Mouse (Mus musculus) neural tube, embryonic 12.5 days (tissue): ENCODE results near the gene Olfr92. TPM values are rescaled to one million over a fixed set of nuclear protein-coding genes. Genes with fewer than 3 reads are reported as not detected.

Experiments used
- ATAC-seq: fragments of 200-750 bp; cut with Nextera tagmentation; 2 replicates; pipeline ENCODE4 v1.8.0; 2017; ENCODE audit warnings: low read depth, mild to moderate bottlenecking, moderate TSS enrichment, moderate library complexity; ENCODE audit not compliant: low FRiP score
- H3K27ac ChIP-seq: fragments of 300-500 bp; sonication (generic); 2 replicates; pipeline ENCODE4 v1.5.1; 2016
- H3K27me3 ChIP-seq: fragments of 300-500 bp; sonication (generic); replicated peaks from 2 replicates; pipeline ENCODE4 v1.6.1; 2016; ENCODE audit warnings: mild to moderate bottlenecking
- H3K36me3 ChIP-seq: fragments of 300-500 bp; sonication (generic); 2 replicates; pipeline ENCODE4 v1.6.1; 2016; ENCODE audit warnings: mild to moderate bottlenecking
- H3K4me1 ChIP-seq: fragments of 300-500 bp; sonication (generic); 2 replicates; pipeline ENCODE4 v1.6.1; 2016
- H3K4me2 ChIP-seq: fragments of 300-500 bp; sonication (generic); replicated peaks from 2 replicates; pipeline ENCODE4 v1.6.1; 2016; ENCODE audit warnings: mild to moderate bottlenecking
- H3K4me3 ChIP-seq: fragments of 300-500 bp; sonication (generic); 2 replicates; pipeline ENCODE4 v1.5.1; 2016
- H3K9ac ChIP-seq: fragments of 300-500 bp; sonication (generic); 2 replicates; pipeline ENCODE4 v1.6.1; 2016; ENCODE audit warnings: mild to moderate bottlenecking
- H3K9me3 ChIP-seq: fragments of 300-500 bp; sonication (generic); 2 replicates; pipeline ENCODE4 v1.6.1; 2016; ENCODE audit warnings: mild to moderate bottlenecking
- WGBS: fragments of 180-500 bp; shearing (Covaris S2); methylation state at CpG from one replicate; pipeline ENCODE4 v1.1.7; 2016; 5-methylcytosine and 5-hydroxymethylcytosine counted together
- polyA plus RNA-seq: library from polyadenylated mRNA; unstranded; fragments of >200 nt; fragmentation: Nextera tagmentation; extraction: Ambion mirVana; gene quantifications from 2 replicates; pipeline ENCODE4 v1.2.1, GENCODE M21; 2016

Olfr92 gene
- polyA plus RNA-seq, 1 experiment from 2014 or later = not detected

GRCm38 (mm10) chr17:37078193-37078592 is 41.7 kb downstream of the Olfr92 start:
- H3K4me2 ChIP-seq = no peak overlapping the region
- peaks cover 10% of the 10 kb centered on the region for H3K4me1 ChIP-seq
- ATAC-seq = no peak
- no peaks in the 10 kb centered on the region for H3K9me3 ChIP-seq
- no peak overlapping the region for H3K4me3 ChIP-seq
- no peak overlapping the region for H3K9ac ChIP-seq
- 20% methylated on average over 1 of the region's 1 CpGs for WGBS
- no peaks in the 10 kb centered on the region for H3K27me3 ChIP-seq
- peaks cover 34% of the 10 kb centered on the region for H3K36me3 ChIP-seq
- H3K27ac ChIP-seq = no peak overlapping the region

- Histone ChIP-seq H3K4me1 (peaks cover 10% of the 10 kb centered on the region), H3K36me3 (peaks cover 57% of the 10 kb centered on the region)
- 98% methylated on average over 2 of the region's 2 CpGs for WGBS
Measured at GRCm38 (mm10) chr17:37075766-37076165, 44.1 kb downstream of the Olfr92 start.

GRCm38 (mm10) chr17:37075181-37075580 is 44.7 kb downstream of the Olfr92 start:
- H3K9ac ChIP-seq = no peak overlapping the region
- no peaks in the 10 kb centered on the region for H3K27me3 ChIP-seq
- H3K9me3 ChIP-seq = no peaks in the 10 kb centered on the region
- peaks cover 10% of the 10 kb centered on the region for H3K4me1 ChIP-seq
- ATAC-seq = no peak
- 92% methylated on average over 6 of the region's 6 CpGs for WGBS
- H3K4me3 ChIP-seq = no peak overlapping the region
- H3K27ac ChIP-seq = no peak overlapping the region
- peaks cover 63% of the 10 kb centered on the region for H3K36me3 ChIP-seq
- H3K4me2 ChIP-seq = no peak overlapping the region

More at GRCm38 (mm10) chr17:37075766-37076165, 44.1 kb downstream of the Olfr92 start:
- no peak overlapping the region for H3K27ac ChIP-seq
- no peak overlapping the region for H3K4me2 ChIP-seq
- no peaks in the 10 kb centered on the region for H3K9me3 ChIP-seq
- no peak for ATAC-seq
- no peak overlapping the region for H3K9ac ChIP-seq
- H3K4me3 ChIP-seq = no peak overlapping the region
- no peaks in the 10 kb centered on the region for H3K27me3 ChIP-seq

GRCm38 (mm10) chr17:37072730-37073276 is 47.1 kb downstream of the Olfr92 start:
- no peak overlapping the region for H3K27ac ChIP-seq
- no peak for ATAC-seq
- 43% methylated on average over 11 of the region's 11 CpGs for WGBS
- H3K36me3 ChIP-seq = peaks cover 86% of the 10 kb centered on the region
- H3K9ac ChIP-seq = no peak overlapping the region
- no peaks in the 10 kb centered on the region for H3K27me3 ChIP-seq
- no peaks in the 10 kb centered on the region for H3K9me3 ChIP-seq
- no peaks in the 10 kb centered on the region; the same call in 1 of the 2 replicates for H3K4me1 ChIP-seq
- no peak overlapping the region for H3K4me2 ChIP-seq
- no peak overlapping the region for H3K4me3 ChIP-seq

GRCm38 (mm10) chr17:37072080-37072729 is 47.7 kb downstream of the Olfr92 start:
- Histone ChIP-seq H3K9me3 (no peaks in the 10 kb centered on the region), H3K27me3 (no peaks in the 10 kb centered on the region), H3K9ac (no peak overlapping the region), H3K4me2 (no peak overlapping the region), H3K4me3 (no peak overlapping the region), H3K36me3 (peaks cover 92% of the 10 kb centered on the region), H3K4me1 (no peaks in the 10 kb centered on the region; the same call in 1 of the 2 replicates), H3K27ac (no peak overlapping the region)
- 72% methylated on average over 12 of the region's 12 CpGs for WGBS
- 0 out of 2 replicates have a peak, but pooled peaks have one; percentile 37 for ATAC-seq

- Histone ChIP-seq H3K9me3 (no peaks in the 10 kb centered on the region), H3K27ac (no peak overlapping the region), H3K27me3 (no peaks in the 10 kb centered on the region), H3K4me1 (no peaks in the 10 kb centered on the region; the same call in 1 of the 2 replicates), H3K4me3 (no peak overlapping the region), H3K9ac (no peak overlapping the region), H3K4me2 (no peak overlapping the region), H3K36me3 (peaks cover 95% of the 10 kb centered on the region)
- no peak for ATAC-seq
- WGBS = 93% methylated on average over 8 of the region's 8 CpGs
Measured at GRCm38 (mm10) chr17:37070121-37070520, 49.8 kb downstream of the Olfr92 start.

GRCm38 (mm10) chr17:37067861-37068260 is 52.0 kb downstream of the Olfr92 start:
- Histone ChIP-seq H3K9ac (no peak overlapping the region), H3K4me2 (no peak overlapping the region), H3K4me1 (no peaks in the 10 kb centered on the region; the same call in 1 of the 2 replicates), H3K27ac (no peak overlapping the region), H3K9me3 (no peaks in the 10 kb centered on the region), H3K27me3 (no peaks in the 10 kb centered on the region), H3K4me3 (no peak overlapping the region), H3K36me3 (peaks cover 97% of the 10 kb centered on the region)
- no peak for ATAC-seq
- 92% methylated on average over 1 of the region's 1 CpGs for WGBS

GRCm38 (mm10) chr17:37065993-37066392 is 53.9 kb downstream of the Olfr92 start:
- H3K4me2 ChIP-seq = no peak overlapping the region
- no peaks in the 10 kb centered on the region for H3K4me1 ChIP-seq
- peaks cover 95% of the 10 kb centered on the region for H3K36me3 ChIP-seq
- WGBS = 98% methylated on average over 2 of the region's 2 CpGs
- ATAC-seq = no peak
- H3K4me3 ChIP-seq = no peak overlapping the region
- H3K27me3 ChIP-seq = no peaks in the 10 kb centered on the region
- H3K9ac ChIP-seq = no peak overlapping the region
- H3K9me3 ChIP-seq = no peaks in the 10 kb centered on the region
- H3K27ac ChIP-seq = no peak overlapping the region

- H3K9ac ChIP-seq = no peak overlapping the region
- no peak for ATAC-seq
- H3K4me3 ChIP-seq = no peak overlapping the region
- no peaks in the 10 kb centered on the region for H3K27me3 ChIP-seq
- 91% methylated on average over 11 of the region's 11 CpGs for WGBS
- no peaks in the 10 kb centered on the region for H3K4me1 ChIP-seq
- H3K9me3 ChIP-seq = no peaks in the 10 kb centered on the region
- no peak overlapping the region for H3K4me2 ChIP-seq
- H3K27ac ChIP-seq = no peak overlapping the region
- peaks cover 89% of the 10 kb centered on the region for H3K36me3 ChIP-seq
Measured at GRCm38 (mm10) chr17:37063686-37064495, 56.0 kb downstream of the Olfr92 start.

GRCm38 (mm10) chr17:37063063-37063462 is 56.8 kb downstream of the Olfr92 start:
- H3K36me3 ChIP-seq = peaks cover 84% of the 10 kb centered on the region
- ATAC-seq = no peak
- 88% methylated on average over 10 of the region's 10 CpGs for WGBS
- H3K9ac ChIP-seq = no peak overlapping the region
- no peak overlapping the region for H3K27ac ChIP-seq
- no peak overlapping the region for H3K4me2 ChIP-seq
- H3K27me3 ChIP-seq = no peaks in the 10 kb centered on the region
- no peak overlapping the region for H3K4me3 ChIP-seq
- H3K9me3 ChIP-seq = no peaks in the 10 kb centered on the region
- no peaks in the 10 kb centered on the region for H3K4me1 ChIP-seq

- Histone ChIP-seq H3K36me3 (peaks cover 76% of the 10 kb centered on the region), H3K9ac (no peak overlapping the region), H3K27me3 (no peaks in the 10 kb centered on the region), H3K9me3 (no peaks in the 10 kb centered on the region), H3K4me3 (no peak overlapping the region), H3K27ac (no peak overlapping the region), H3K4me1 (no peaks in the 10 kb centered on the region), H3K4me2 (no peak overlapping the region)
- ATAC-seq = no peak
- 94% methylated on average over 10 of the region's 10 CpGs for WGBS
Measured at GRCm38 (mm10) chr17:37062101-37062641, 57.7 kb downstream of the Olfr92 start.

- no peak overlapping the region for H3K27ac ChIP-seq
- peaks cover 76% of the 10 kb centered on the region for H3K36me3 ChIP-seq
- H3K4me1 ChIP-seq = no peaks in the 10 kb centered on the region
- no peaks in the 10 kb centered on the region for H3K9me3 ChIP-seq
- no peak overlapping the region for H3K9ac ChIP-seq
- ATAC-seq = no peak
- 82% methylated on average over 3 of the region's 3 CpGs for WGBS
- no peak overlapping the region for H3K4me2 ChIP-seq
- H3K4me3 ChIP-seq = no peak overlapping the region
- H3K27me3 ChIP-seq = no peaks in the 10 kb centered on the region
Measured at GRCm38 (mm10) chr17:37061435-37061834, 58.5 kb downstream of the Olfr92 start.
